Mouse (Mus musculus) liver, embryonic 13.5 days (tissue): Measurements from ENCODE around the gene Bcl2l2. TPM values are rescaled to one million over a fixed set of nuclear protein-coding genes. Genes with fewer than 3 reads are reported as not detected.

Experiments
- polyA plus RNA-seq: library from polyadenylated mRNA; unstranded; fragments of >200 nt; fragmentation: Nextera tagmentation; extraction: Ambion mirVana; gene quantifications from 2 replicates; pipeline ENCODE4 v1.2.1, GENCODE M21; 2015

The Bcl2l2 gene
- polyA plus RNA-seq, 1 experiment from 2014 or later, result 0.62 TPM

Other genes with a start within 250 kb of the Bcl2l2 start
- not detected in 2 replicates for gene Gm17606, start 242.4 kb upstream of the Bcl2l2 start, polyA plus RNA-seq
- gene Cdh24, start 242.0 kb upstream of the Bcl2l2 start, polyA plus RNA-seq, result 0.25 and 0.38 TPM in 2 replicates
- 46.3 and 51.6 TPM in 2 replicates for gene 1700123O20Rik, start 197.2 kb upstream of the Bcl2l2 start, polyA plus RNA-seq
- gene Acin1, start 196.4 kb upstream of the Bcl2l2 start, polyA plus RNA-seq, result 62.5 and 68.7 TPM in 2 replicates
- 0.03 and 0.05 TPM in 2 replicates for gene Gm29776, start 184.5 kb upstream of the Bcl2l2 start, polyA plus RNA-seq
- gene Cebpe, start 171.2 kb upstream of the Bcl2l2 start, polyA plus RNA-seq, result 3.4 and 3.5 TPM in 2 replicates
- gene Slc7a8, start 101.4 kb upstream of the Bcl2l2 start, polyA plus RNA-seq, result 2.1 and 3.6 TPM in 2 replicates
- gene Rnf212b, start 69.2 kb upstream of the Bcl2l2 start, polyA plus RNA-seq, result not detected in 2 replicates
- 2.2 TPM in 2 replicates for gene Homez, start 12.4 kb upstream of the Bcl2l2 start, polyA plus RNA-seq
- gene Ppp1r3e, start 5.8 kb upstream of the Bcl2l2 start, polyA plus RNA-seq, result 0.41 and 0.50 TPM in 2 replicates
- 0.09 TPM in 1 of 2 replicates, not detected in the other for gene Gm20521, start 64 bp downstream of the Bcl2l2 start, polyA plus RNA-seq
- gene Pabpn1, start 9.1 kb downstream of the Bcl2l2 start, polyA plus RNA-seq, result 53.9 and 59.1 TPM in 2 replicates
- 2.0 and 2.1 TPM in 2 replicates for gene Slc22a17, start 29.8 kb downstream of the Bcl2l2 start, polyA plus RNA-seq
- gene Efs, start 42.7 kb downstream of the Bcl2l2 start, polyA plus RNA-seq, result 0.71 TPM in 2 replicates
- not detected in 2 replicates for gene Il25, start 49.3 kb downstream of the Bcl2l2 start, polyA plus RNA-seq
- 0.20 TPM in 1 of 2 replicates, not detected in the other for gene Cmtm5, start 52.9 kb downstream of the Bcl2l2 start, polyA plus RNA-seq
- 0.69 and 2.9 TPM in 2 replicates for gene Myh6, start 83.5 kb downstream of the Bcl2l2 start, polyA plus RNA-seq
- not detected in 2 replicates for gene Gm17428, start 93.6 kb downstream of the Bcl2l2 start, polyA plus RNA-seq
- gene Myh7, start 111.2 kb downstream of the Bcl2l2 start, polyA plus RNA-seq, result 0.98 and 6.2 TPM in 2 replicates
- gene Ngdn, start 132.1 kb downstream of the Bcl2l2 start, polyA plus RNA-seq, result 55.5 and 61.8 TPM in 2 replicates
- gene Zfhx2, start 208.9 kb downstream of the Bcl2l2 start, polyA plus RNA-seq, result 1.1 and 1.2 TPM in 2 replicates
- 5.5 TPM in 2 replicates for gene Thtpa, start 211.4 kb downstream of the Bcl2l2 start, polyA plus RNA-seq
- gene Ap1g2, start 223.2 kb downstream of the Bcl2l2 start, polyA plus RNA-seq, result 26.1 and 27.6 TPM in 2 replicates
- 0.06 and 0.07 TPM in 2 replicates for gene Jph4, start 233.6 kb downstream of the Bcl2l2 start, polyA plus RNA-seq